Mouse (Mus musculus) cerebellum, adult 2 months (tissue): ENCODE data around the gene Phf21b.

ENCODE experiments used
- CTCF ChIP-seq: fragments of 200-500 bp; IDR thresholded peaks from 2 replicates; pipeline ENCODE4 v1.5.1; 2011; ENCODE audit warnings: low read depth, mild to moderate bottlenecking, control low read depth, low read length, moderate library complexity, borderline replicate concordance; ENCODE audit not compliant: insufficient read depth
- POLR2A ChIP-seq: fragments of 200-500 bp; IDR thresholded peaks from 2 replicates; pipeline ENCODE4 v1.6.1; 2011; ENCODE audit warnings: low read length, control low read depth, borderline replicate concordance; ENCODE audit not compliant: insufficient read depth

GRCm38 (mm10) chr15:84873079-84873478 lies 17.2 kb upstream of the Phf21b start:
- TF ChIP-seq CTCF (no peak), POLR2A (no peak)
